Mouse (Mus musculus): Measurements from ENCODE around the gene Agap1.
"Not testable (repeated sequence)": the region's sequence is repeated elsewhere in the genome, so short reads cannot be mapped to it uniquely, and the experiment has no call there.

Gene Agap1

DNA sequence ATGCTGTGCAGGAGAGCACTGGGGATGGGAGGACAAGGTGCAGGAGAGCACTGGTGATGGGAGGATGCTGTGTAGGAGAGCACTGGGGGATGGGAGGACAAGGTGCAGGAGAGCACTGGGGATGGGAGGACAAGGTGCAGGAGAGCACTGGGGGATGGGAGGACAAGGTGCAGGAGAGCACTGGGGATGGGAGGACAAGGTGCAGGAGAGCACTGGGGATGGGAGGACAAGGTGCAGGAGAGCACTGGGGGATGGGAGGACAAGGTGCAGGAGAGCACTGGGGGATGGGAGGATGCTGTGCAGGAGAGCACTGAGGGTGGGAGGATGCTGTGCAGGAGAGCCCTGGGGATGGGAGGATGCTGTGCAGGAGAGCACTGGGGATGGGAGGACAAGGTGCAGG, 47.3 kb downstream of the Agap1 start:
- DNase-seq (ENCODE audit: low spot score in 2 of 2) = not testable (repeated sequence)

GRCm38 (mm10) chr1:89509196-89509595, 54.6 kb downstream of the Agap1 start:
- no peak for DNase-seq (ENCODE audit: low spot score in 2 of 2)

DNA sequence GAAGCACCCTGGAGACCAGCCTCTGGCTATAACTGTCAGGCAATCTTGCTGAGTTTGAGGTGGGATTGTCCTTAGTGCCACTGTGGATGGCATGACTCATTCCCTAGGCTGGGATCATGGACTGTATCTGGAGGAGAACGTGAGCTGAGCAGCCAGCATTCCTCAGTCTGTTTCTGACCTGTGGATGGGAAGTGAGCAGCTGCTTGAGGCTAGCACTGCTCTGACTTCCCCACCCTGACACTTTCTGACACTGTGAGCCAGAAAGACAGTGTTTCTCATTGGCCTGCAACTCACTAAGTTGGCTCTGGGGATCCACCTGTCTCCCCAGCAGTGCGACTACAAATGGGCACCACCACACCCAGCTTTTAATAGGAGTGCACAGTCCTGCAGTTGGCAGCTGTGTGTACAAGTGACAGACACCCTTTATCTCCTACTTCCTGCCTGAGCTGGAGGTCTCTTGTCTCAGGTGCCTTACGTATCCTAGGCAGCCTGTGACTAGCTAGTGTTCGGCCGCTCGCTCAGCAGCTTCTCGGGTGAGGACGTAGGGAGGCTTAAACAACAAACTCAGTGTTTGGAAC, 55.2 kb downstream of the Agap1 start:
- no peak for DNase-seq (ENCODE audit: low spot score in 2 of 2)

GRCm38 (mm10) chr1:89510731-89511130, 56.1 kb downstream of the Agap1 start:
- DNase-seq (ENCODE audit: low spot score in 2 of 2) = no peak

DNA sequence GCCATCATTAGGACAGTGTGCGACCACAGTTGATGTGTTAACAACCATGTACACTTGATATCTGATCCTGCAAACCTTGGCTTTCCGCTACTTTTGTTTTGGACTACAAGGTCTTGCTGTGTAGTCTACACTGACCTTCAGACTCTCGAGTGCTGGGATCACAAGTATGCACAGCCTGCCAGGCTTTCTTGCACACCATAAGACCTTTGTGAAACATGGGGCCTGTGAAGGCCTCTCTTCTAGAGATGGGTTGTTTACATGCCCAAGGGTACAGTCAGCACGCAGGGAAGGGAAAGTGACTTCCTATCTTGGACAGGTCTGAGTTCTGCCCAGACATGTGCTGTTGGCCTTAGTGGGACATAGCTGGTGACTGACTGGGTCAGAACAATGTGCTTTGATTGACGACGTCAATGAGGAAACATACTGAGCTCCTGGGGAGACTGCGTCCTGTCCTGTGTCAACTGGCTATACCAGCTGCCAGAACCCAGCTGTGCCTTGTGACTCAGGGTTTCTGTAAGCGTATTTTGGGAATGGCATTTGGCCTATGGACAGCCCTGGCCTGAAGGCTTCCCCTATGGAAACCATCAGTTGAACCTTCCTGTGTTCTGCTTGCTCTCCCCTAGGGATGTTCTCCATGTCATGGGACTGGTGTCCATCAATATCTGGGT, 59.1 kb downstream of the Agap1 start:
- peak; percentile 48 to 60 for DNase-seq (ENCODE audit: low spot score in 2 of 2)

DNA sequence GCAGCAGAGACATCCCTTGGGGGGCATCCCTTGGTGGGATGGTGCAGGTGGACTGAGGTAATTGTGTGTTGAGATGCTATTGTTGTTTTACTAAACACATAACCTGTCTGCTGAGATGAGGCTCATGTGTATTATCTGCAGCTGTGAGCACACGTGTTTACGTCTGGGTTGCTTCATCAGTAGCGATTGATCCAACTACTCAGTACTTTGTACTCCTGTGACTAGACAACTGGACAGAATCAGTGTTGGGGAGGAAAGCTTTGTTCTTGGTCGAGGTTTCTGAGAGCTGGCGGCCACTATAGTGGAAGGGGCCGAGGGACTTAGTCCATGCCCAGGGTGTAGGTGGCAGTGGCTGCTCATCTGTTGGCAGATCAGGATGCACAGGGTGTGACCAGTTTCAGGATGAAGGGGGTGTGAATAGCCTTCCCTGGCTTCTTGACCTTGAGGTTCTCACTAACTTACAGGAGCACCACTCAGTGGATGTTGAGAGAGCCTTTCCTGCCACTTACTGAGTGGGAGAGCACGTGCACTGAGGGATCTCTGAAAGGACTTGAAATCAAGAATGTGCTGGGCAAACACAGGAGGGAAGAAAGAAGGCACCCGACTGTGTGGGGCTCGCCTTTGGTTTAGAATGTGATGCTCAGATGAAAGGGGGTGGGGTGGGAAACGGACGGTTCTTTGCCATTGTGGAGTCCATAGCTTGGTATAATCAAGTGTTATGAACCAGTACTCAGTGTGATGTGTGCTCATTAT, 61.4 kb downstream of the Agap1 start:
- DNase-seq (ENCODE audit: low spot score in 2 of 2) = no peak

DNA sequence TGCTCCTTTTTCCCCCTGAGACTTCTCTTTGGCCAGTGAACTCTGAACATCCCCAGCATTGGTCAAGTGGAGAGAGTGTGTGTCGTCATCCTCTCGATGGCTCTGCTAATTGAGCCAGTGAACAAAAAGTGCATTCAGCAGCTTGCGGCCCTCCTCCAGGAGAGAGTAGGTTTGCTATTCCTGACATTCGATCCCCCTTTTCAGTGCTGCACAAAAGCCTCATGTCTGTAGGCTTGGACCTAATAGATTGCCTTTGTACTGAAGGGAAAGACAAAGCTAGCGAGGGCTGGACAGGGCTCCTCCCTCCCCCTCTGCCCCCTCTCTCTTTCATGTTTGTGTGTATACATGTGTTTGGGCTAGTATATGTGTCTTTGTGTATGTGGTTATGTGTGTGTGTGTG, 63.2 kb downstream of the Agap1 start:
- DNase-seq (ENCODE audit: low spot score in 2 of 2) = no peak

GRCm38 (mm10) chr1:89519914-89520643, 65.5 kb downstream of the Agap1 start:
- DNase-seq (ENCODE audit: low spot score in 2 of 2) = no peak

- DNase-seq (ENCODE audit: low spot score in 2 of 2) = no peak
Measured at GRCm38 (mm10) chr1:89521406-89521805, 66.8 kb downstream of the Agap1 start.

- no peak for DNase-seq (ENCODE audit: low spot score in 2 of 2)
Measured at GRCm38 (mm10) chr1:89521935-89522535, 67.4 kb downstream of the Agap1 start.

DNA sequence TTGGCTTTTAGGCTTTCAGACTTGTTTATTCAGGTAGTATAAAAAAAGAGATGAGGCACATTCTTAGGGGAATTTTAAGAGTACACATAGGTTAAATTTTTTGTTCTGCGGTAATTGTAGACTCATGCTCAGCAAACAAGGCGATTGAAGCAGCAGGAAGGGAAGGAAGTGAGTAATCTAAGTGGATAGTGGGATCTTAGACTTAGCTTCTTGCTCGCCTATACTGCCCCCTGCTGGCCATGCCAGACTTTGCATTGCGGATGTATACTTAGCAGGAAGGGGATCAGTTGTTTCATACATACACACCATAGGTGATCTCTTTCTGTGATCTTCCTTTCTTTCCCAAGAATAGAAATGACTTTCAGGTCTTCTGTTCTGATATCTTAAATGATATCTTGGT, 69.8 kb downstream of the Agap1 start:
- DNase-seq (ENCODE audit: low spot score in 2 of 2) = peak; percentile 84 to 90

GRCm38 (mm10) chr1:89524998-89525397, 70.4 kb downstream of the Agap1 start:
- no peak for DNase-seq (ENCODE audit: low spot score in 2 of 2)

DNA sequence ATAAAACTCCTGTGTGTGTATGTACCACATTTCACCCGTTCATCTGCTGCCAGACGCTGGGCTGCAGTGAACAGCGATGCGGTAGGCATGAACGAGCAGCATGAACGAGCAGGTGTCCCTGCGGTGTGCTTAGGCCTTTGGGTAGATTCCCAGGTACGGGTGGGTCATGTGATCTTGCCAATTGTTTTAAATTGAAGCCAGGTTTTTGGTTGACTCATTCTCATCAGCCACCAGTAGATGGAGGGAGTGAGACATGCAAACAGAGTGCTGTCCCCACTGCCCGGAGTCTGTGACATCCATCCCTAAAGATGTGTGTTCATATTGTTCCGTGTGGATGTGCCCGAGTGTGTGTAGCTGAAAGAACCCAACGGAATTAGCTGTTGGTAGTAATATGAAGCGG, 71.2 kb downstream of the Agap1 start:
- peak; percentile 39 to 44 for DNase-seq (ENCODE audit: low spot score in 2 of 2)

GRCm38 (mm10) chr1:89528671-89529276, 74.2 kb downstream of the Agap1 start:
- peak; percentile 46 to 57 for DNase-seq (ENCODE audit: low spot score in 2 of 2)

DNA sequence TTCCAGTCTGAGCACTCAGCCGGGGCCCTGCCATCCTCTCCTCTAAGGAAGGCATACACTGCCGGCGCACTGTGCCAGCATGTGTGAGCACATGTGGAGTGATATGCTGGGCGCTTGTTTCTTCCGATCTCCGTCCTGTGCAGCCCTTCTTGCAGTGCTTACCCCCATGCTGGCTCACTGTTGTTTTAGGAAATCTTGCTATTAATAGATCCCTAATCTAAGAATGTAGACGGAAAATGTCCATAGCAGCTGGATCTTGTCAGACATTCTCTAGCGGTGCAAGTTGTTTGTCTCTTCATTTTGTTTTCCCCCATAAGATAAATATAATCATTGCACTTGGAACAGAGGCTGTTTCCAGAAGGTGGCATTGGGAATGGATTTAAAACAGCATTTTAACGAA, 79.1 kb downstream of the Agap1 start:
- no peak for DNase-seq (ENCODE audit: low spot score in 2 of 2)

- DNase-seq (ENCODE audit: low spot score in 2 of 2) = no peak
Measured at GRCm38 (mm10) chr1:89535206-89535605, 80.6 kb downstream of the Agap1 start.

DNA sequence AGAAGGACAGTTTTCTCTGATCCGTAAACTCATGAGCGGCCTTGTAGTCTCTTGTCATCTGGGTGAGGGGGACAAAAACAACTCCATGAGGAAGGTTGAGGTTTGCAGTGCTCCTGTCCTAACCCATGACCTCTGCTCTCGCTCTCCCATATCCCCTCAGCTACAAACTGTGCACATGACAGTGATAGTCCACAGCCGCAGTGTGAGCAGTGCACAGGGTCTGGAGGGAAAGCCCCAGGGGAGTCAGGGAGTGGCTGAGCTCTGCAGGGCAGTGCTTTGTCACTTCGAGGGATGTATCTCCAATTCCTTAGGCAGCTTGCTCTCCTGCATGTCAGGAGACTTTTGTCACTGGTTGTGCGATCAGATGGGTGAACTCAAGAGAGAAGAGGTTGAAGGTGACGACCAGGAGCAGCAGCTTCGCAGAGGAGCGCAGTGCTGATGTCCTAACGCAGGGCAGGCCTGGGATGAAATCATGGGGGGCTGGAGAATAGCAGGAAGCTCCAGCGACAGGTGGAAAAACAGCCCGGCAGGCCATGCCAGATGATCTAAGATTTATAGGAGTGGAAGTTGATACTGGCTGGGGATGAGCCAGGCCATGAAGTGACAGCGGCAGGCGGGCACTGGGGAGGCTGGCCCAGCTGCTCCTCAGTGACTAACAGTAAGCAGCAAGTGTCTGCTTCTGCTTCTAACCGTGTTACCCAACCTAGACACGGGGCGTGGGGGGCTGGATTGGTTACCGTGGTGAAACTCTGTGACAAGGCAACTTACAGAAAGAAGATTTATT, 83.7 kb downstream of the Agap1 start:
- DNase-seq (ENCODE audit: low spot score in 2 of 2) = no peak

DNA sequence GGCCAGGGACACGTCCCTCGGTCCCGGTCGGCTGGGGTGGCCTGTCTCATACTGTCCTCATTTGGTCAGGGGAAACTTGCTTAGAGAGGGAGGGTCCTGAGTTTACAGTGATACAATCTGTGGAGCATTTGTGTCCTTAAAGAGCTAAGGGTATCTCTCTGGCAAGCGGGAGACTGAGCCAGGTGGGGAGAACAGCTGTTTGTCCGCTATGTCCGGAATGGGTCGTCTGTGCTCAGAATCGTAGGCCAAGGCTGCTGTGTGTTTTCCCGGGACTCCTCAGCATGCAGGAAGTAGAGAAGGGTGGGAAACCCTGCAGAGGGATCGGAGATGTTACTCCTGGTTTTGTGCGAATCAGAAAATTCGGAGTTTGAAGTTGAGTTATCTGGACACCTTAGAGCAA, 84.5 kb downstream of the Agap1 start:
- DNase-seq (ENCODE audit: low spot score in 2 of 2) = no peak

DNA sequence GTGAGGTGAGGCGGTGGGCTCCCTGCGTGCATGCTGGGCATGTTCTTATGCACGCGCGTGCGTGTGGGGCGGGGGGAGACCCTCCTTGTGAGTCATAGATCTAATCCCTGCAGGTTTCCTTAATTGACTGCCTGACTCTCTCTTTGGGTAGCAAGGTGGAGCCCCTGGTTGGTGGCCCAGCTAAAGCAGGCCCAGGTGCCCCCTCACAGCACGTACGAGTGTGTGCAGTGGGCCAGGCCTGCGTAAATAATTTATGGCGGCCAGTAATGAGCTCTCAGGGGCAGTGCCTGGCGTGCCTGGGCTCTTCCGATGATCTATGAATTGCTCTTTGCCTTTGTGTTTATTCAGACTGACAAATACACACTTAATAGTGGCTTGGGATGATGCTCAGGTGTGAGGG, 86.5 kb downstream of the Agap1 start:
- no peak for DNase-seq (ENCODE audit: low spot score in 2 of 2)

DNA sequence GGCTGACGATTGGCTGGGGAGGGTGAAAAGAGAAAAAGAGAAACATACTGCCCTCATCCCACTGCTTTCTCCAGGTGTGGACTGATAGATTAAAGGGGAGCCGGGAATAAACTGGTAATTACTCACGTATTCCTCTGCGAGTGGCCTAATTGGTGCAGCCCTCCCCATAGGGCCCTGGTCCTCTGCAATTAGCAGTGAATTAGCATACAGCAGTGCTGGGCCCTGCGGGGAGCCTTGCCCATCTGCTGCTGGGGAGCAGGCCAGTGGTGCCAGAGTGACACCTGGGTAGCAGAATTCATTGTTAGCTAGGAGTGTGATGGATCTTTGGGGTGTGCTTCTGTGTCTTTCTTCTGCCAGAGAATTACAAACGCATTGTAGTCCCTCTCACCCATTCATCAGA, 87.9 kb downstream of the Agap1 start:
- no peak for DNase-seq (ENCODE audit: low spot score in 2 of 2)

DNA sequence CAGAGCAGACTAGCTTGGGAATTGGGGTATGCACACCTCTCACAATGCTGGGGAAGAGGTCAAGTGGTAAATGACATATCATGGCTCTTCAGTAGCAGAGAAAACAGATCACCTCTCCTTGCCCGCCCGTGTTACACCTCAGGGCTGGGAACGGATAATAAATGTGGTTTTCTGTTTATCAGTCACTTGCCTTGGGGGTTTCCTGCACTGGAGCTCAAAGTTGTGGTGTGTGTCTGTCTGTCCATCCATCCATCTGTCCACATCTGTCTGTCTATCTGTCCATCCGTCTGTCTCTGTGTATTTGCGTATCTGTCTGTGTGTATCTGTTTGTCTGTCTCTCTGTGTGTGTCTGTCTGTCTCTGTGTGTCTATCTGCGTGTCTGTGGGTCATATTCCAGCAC, 88.7 kb downstream of the Agap1 start:
- no peak for DNase-seq (ENCODE audit: low spot score in 2 of 2)
